Mouse (Mus musculus): ENCODE results near the gene Hist1h4f. TPM values are rescaled to one million over a fixed set of nuclear protein-coding genes. Genes with fewer than 3 reads are reported as not detected.
"Not testable (repeated sequence)": the region's sequence is repeated elsewhere in the genome, so short reads cannot be mapped to it uniquely, and the experiment has no call there.

Gene Hist1h4f
- polyA plus RNA-seq, 1 experiment from 2014 or later, result 1.6 TPM

GRCm38 (mm10) chr13:23537006-23537710, 14.3 kb downstream of the Hist1h4f start:
- WGBS, result 67% methylated on average over 3 of the region's 3 CpGs
- H3K27me3 ChIP-seq (ENCODE audit: control insufficient read depth, insufficient read depth, low read length), result no peaks in the 10 kb centered on the region
- no peak overlapping the region; the same call in 1 of the 2 replicates for H3K27ac ChIP-seq (ENCODE audit: low read length)
- peak overlapping the region; percentile 26 for H3K4me3 ChIP-seq (replicated peaks; ENCODE audit: low read length)
- no peaks in the 10 kb centered on the region for H3K9me3 ChIP-seq (replicated peaks; ENCODE audit: control insufficient read depth, low read length)
- H3K36me3 ChIP-seq (ENCODE audit: control insufficient read depth, insufficient read depth, low read length), result no peaks in the 10 kb centered on the region
- no peak for ATAC-seq (ENCODE audit: insufficient read depth, low FRiP score)
- H3K4me1 ChIP-seq (ENCODE audit: control insufficient read depth, insufficient read depth, low read length), result peaks cover 30% of the 10 kb centered on the region
- peak overlapping the region; percentile 56 for H3K4me2 ChIP-seq (ENCODE audit: low read depth, low read length)
- peak overlapping the region; percentile 18; the same call in 1 of the 2 replicates for H3K9ac ChIP-seq (ENCODE audit: low read length)

GRCm38 (mm10) chr13:23536076-23536822, 15.2 kb downstream of the Hist1h4f start:
- Histone ChIP-seq H3K4me3 (replicated peaks; ENCODE audit: low read length) (peak overlapping the region; percentile 60), H3K9me3 (replicated peaks; ENCODE audit: control insufficient read depth, low read length) (no peaks in the 10 kb centered on the region), H3K4me2 (ENCODE audit: low read depth, low read length) (peak overlapping the region; percentile 56), H3K27ac (ENCODE audit: low read length) (peak overlapping the region; percentile 73), H3K9ac (ENCODE audit: low read length) (peak overlapping the region; percentile 55), H3K27me3 (ENCODE audit: control insufficient read depth, insufficient read depth, low read length) (no peaks in the 10 kb centered on the region), H3K4me1 (ENCODE audit: control insufficient read depth, insufficient read depth, low read length) (peaks cover 30% of the 10 kb centered on the region), H3K36me3 (ENCODE audit: control insufficient read depth, insufficient read depth, low read length) (no peaks in the 10 kb centered on the region)
- 15% methylated on average over 7 of the region's 7 CpGs for WGBS
- ATAC-seq (ENCODE audit: insufficient read depth, low FRiP score), result no peak

- WGBS, result 1% methylated on average over 48 of the region's 62 CpGs
- peak; percentile 91 for ATAC-seq (ENCODE audit: insufficient read depth, low FRiP score)
Measured at GRCm38 (mm10) chr13:23535137-23536075, 16.0 kb downstream of the Hist1h4f start, which contains the start of gene Hist1h3g. TSS of gene Hist1h3g (plus strand) at chr13:23535422.

GRCm38 (mm10) chr13:23534368-23535131, 16.9 kb downstream of the Hist1h4f start:
- peak overlapping the region; percentile 80 for H3K27ac ChIP-seq (ENCODE audit: low read length)
- peak overlapping the region; percentile 64 for H3K9ac ChIP-seq (ENCODE audit: low read length)
- H3K36me3 ChIP-seq (ENCODE audit: control insufficient read depth, insufficient read depth, low read length), result no peaks in the 10 kb centered on the region
- H3K9me3 ChIP-seq (replicated peaks; ENCODE audit: control insufficient read depth, low read length), result no peaks in the 10 kb centered on the region
- H3K4me1 ChIP-seq (ENCODE audit: control insufficient read depth, insufficient read depth, low read length), result peaks cover 30% of the 10 kb centered on the region
- no peaks in the 10 kb centered on the region for H3K27me3 ChIP-seq (ENCODE audit: control insufficient read depth, insufficient read depth, low read length)
- no peak for ATAC-seq (ENCODE audit: insufficient read depth, low FRiP score)
- peak overlapping the region; percentile 60 for H3K4me3 ChIP-seq (replicated peaks; ENCODE audit: low read length)
- under 1% methylated on average over 15 of the region's 15 CpGs for WGBS
- H3K4me2 ChIP-seq (ENCODE audit: low read depth, low read length), result peak overlapping the region; percentile 56

More at GRCm38 (mm10) chr13:23535137-23536075, 16.0 kb downstream of the Hist1h4f start, which contains the start of gene Hist1h3g:
- H3K4me2 ChIP-seq (ENCODE audit: low read depth, low read length), result peak within 1 kb of the TSS; percentile 56
- H3K27me3 ChIP-seq (ENCODE audit: control insufficient read depth, insufficient read depth, low read length); H3K9me3 ChIP-seq (replicated peaks; ENCODE audit: control insufficient read depth, low read length); H3K36me3 ChIP-seq (ENCODE audit: control insufficient read depth, insufficient read depth, low read length): not testable (repeated sequence)
- H3K9ac ChIP-seq (ENCODE audit: low read length), result peak within 1 kb of the TSS; percentile 70
- peaks cover 30% of the 10 kb centered on the region for H3K4me1 ChIP-seq (ENCODE audit: control insufficient read depth, insufficient read depth, low read length)
- H3K4me3 ChIP-seq (replicated peaks; ENCODE audit: low read length), result peak within 1 kb of the TSS; percentile 60
- peak within 1 kb of the TSS; percentile 80 for H3K27ac ChIP-seq (ENCODE audit: low read length)

GRCm38 (mm10) chr13:23533560-23534367, 17.7 kb downstream of the Hist1h4f start, which contains the start of gene Hist1h2af:
TSS of gene Hist1h2af (plus strand) at chr13:23533906.
- under 1% methylated on average over 22 of the region's 53 CpGs for WGBS
- peak within 1 kb of the TSS; percentile 98 for H3K27ac ChIP-seq (ENCODE audit: low read length)
- H3K9me3 ChIP-seq (replicated peaks; ENCODE audit: control insufficient read depth, low read length); H3K36me3 ChIP-seq (ENCODE audit: control insufficient read depth, insufficient read depth, low read length); H3K27me3 ChIP-seq (ENCODE audit: control insufficient read depth, insufficient read depth, low read length): not testable (repeated sequence)
- peak within 1 kb of the TSS; percentile 69 for H3K9ac ChIP-seq (ENCODE audit: low read length)
- peak within 1 kb of the TSS; percentile 60 for H3K4me3 ChIP-seq (replicated peaks; ENCODE audit: low read length)
- peak within 1 kb of the TSS; percentile 56 for H3K4me2 ChIP-seq (ENCODE audit: low read depth, low read length)
- peaks cover 34% of the 10 kb centered on the region for H3K4me1 ChIP-seq (ENCODE audit: control insufficient read depth, insufficient read depth, low read length)
- ATAC-seq (ENCODE audit: insufficient read depth, low FRiP score), result peak; percentile 51

GRCm38 (mm10) chr13:23532262-23533075, 19.0 kb downstream of the Hist1h4f start:
- H3K9ac ChIP-seq (ENCODE audit: low read length), result peak overlapping the region; percentile 69
- WGBS, result 14% methylated on average over 9 of the region's 9 CpGs
- no peaks in the 10 kb centered on the region for H3K27me3 ChIP-seq (ENCODE audit: control insufficient read depth, insufficient read depth, low read length)

More at GRCm38 (mm10) chr13:23532262-23533075, 19.0 kb downstream of the Hist1h4f start:
- Histone ChIP-seq H3K9me3 (replicated peaks; ENCODE audit: control insufficient read depth, low read length) (no peaks in the 10 kb centered on the region), H3K4me2 (ENCODE audit: low read depth, low read length) (peak overlapping the region; percentile 56), H3K27ac (ENCODE audit: low read length) (peak overlapping the region; percentile 98), H3K4me3 (replicated peaks; ENCODE audit: low read length) (peak overlapping the region; percentile 60), H3K4me1 (ENCODE audit: control insufficient read depth, insufficient read depth, low read length) (peaks cover 34% of the 10 kb centered on the region), H3K36me3 (ENCODE audit: control insufficient read depth, insufficient read depth, low read length) (no peaks in the 10 kb centered on the region)
- ATAC-seq (ENCODE audit: insufficient read depth, low FRiP score), result no peak

Data from stomach, embryonic 16.5 days (tissue).